Mouse (Mus musculus) stomach, postnatal 0 days (tissue): ENCODE results near the gene Rcsd1.

Experiments
- CTCF ChIP-seq: IDR thresholded peaks from 2 replicates; pipeline ENCODE4 v1.5.1; 2016; ENCODE audit warnings: antibody characterized with exemption, low read depth, mild to moderate bottlenecking, moderate library complexity
- EP300 ChIP-seq: optimal IDR thresholded peaks from 2 replicates; pipeline ENCODE3; 2016; ENCODE audit warnings: antibody characterized with exemption

GRCm38 (mm10) chr1:165737451-165737850, 27.9 kb upstream of the Rcsd1 start:
- TF ChIP-seq CTCF (no peak), EP300 (no peak)
